Comparison of ENCODE assay signal across 11 mouse cellular contexts in genomic region chr14:25468891-25469529, GRCm38 (mm10). TPM values are rescaled to one million over a fixed set of nuclear protein-coding genes. Genes with fewer than 3 reads are reported as not detected.
DNase-seq lines count a peak whose midpoint lies in the region; ATAC-seq and TF ChIP-seq lines count a peak whose summit lies in the region.
"Had no signal": no experiment of that assay in that cellular context is flagged by ENCODE, and none has a peak within 500 bp of the region (broad histone marks: within the 10 kb centered on the region; RNA-seq: fewer than 3 reads in every experiment).

No protein-coding gene starts in this region.

- H3K4me2 ChIP-seq in heart, embryonic 12.5 days, result no peak overlapping the region
- H3K4me2 ChIP-seq in lung, embryonic 14.5 days, result no peak overlapping the region
- no peak overlapping the region for H3K4me2 ChIP-seq in limb, embryonic 12.5 days
- H3K4me2 ChIP-seq: stomach, embryonic 15.5 days had no signal

- no peak for TF ChIP-seq CTCF in lung, embryonic 14.5 days (IDR thresholded peaks at IDR 0.05; ENCODE audit: low read depth)

- no peaks in the 10 kb centered on the region for H3K27me3 ChIP-seq in heart, embryonic 12.5 days (replicated peaks)
- H3K27me3 ChIP-seq in lung, embryonic 14.5 days (ENCODE audit: insufficient read depth, low read length), result no peaks in the 10 kb centered on the region
- no peaks in the 10 kb centered on the region for H3K27me3 ChIP-seq in limb, embryonic 12.5 days
- H3K27me3 ChIP-seq: stomach, embryonic 15.5 days had no signal

- intact Hi-C loops in heart, postnatal 10 days (cut with DNase I), result no loop called here

- peak overlapping the region; percentile 89 for H3K27ac ChIP-seq in heart, embryonic 12.5 days (ENCODE audit: poor library complexity, severe bottlenecking)
- H3K27ac ChIP-seq in lung, embryonic 14.5 days (ENCODE audit: low read depth), result 0 out of 2 replicates have a peak overlapping the region, but pooled peaks have one; percentile 36
- H3K27ac ChIP-seq in limb, embryonic 12.5 days, result peak overlapping the region; percentile 53; the same call in 1 of the 2 replicates
- H3K27ac ChIP-seq: stomach, embryonic 15.5 days had no signal

- no peak for DNase-seq in heart, postnatal 10 days
- DNase-seq in lung, embryonic 14.5 days, result no peak
- no peak for DNase-seq in lung, postnatal 14 days
- peak; percentile 45 to 50 for DNase-seq in cerebellum, postnatal 25 days
- no peak for DNase-seq in urinary bladder, postnatal 14 days (ENCODE audit: low spot score)
- DNase-seq in adrenal gland, adult 18-20 months (ENCODE audit: low spot score in 2 of 2), result no peak

- H3K9me3 ChIP-seq in heart, embryonic 12.5 days (replicated peaks), result no peaks in the 10 kb centered on the region
- no peaks in the 10 kb centered on the region for H3K9me3 ChIP-seq in lung, embryonic 14.5 days (ENCODE audit: low read depth, low read length)
- no peaks in the 10 kb centered on the region for H3K9me3 ChIP-seq in limb, embryonic 12.5 days
- H3K9me3 ChIP-seq: stomach, embryonic 15.5 days had no signal

- no peak for ATAC-seq in heart, embryonic 12.5 days (ENCODE audit: insufficient number of reproducible peaks, low FRiP score)
- no peak for ATAC-seq in lung, embryonic 14.5 days (ENCODE audit: insufficient read depth)
- ATAC-seq in limb, embryonic 12.5 days (ENCODE audit: insufficient number of reproducible peaks, insufficient read depth, low FRiP score, low TSS enrichment, low read depth), result no peak

- 76% methylated on average over 7 of the region's 7 CpGs for WGBS in heart, embryonic 12.5 days
- 73% methylated on average over 7 of the region's 7 CpGs for WGBS in lung, embryonic 14.5 days
- 68% methylated on average over 7 of the region's 7 CpGs for WGBS in limb, embryonic 12.5 days

- peaks cover 100% of the 10 kb centered on the region for H3K4me1 ChIP-seq in heart, embryonic 12.5 days (replicated peaks)
- H3K4me1 ChIP-seq in lung, embryonic 14.5 days (ENCODE audit: insufficient read depth), result peaks cover 52% of the 10 kb centered on the region
- peaks cover 100% of the 10 kb centered on the region for H3K4me1 ChIP-seq in limb, embryonic 12.5 days (replicated peaks)

- no peaks in the 10 kb centered on the region for H3K36me3 ChIP-seq in heart, embryonic 12.5 days
- no peaks in the 10 kb centered on the region for H3K36me3 ChIP-seq in lung, embryonic 14.5 days (ENCODE audit: insufficient read depth)
- peaks cover 6% of the 10 kb centered on the region; the same call in 1 of the 2 replicates for H3K36me3 ChIP-seq in limb, embryonic 12.5 days
- H3K36me3 ChIP-seq: G1E; stomach, embryonic 15.5 days had no signal

- peak overlapping the region; percentile 31 for H3K9ac ChIP-seq in heart, embryonic 12.5 days
- H3K9ac ChIP-seq in lung, embryonic 14.5 days, result no peak overlapping the region; the same call in 1 of the 2 replicates
- 0 out of 2 replicates have a peak overlapping the region, but pooled peaks have one; percentile 37 for H3K9ac ChIP-seq in limb, embryonic 12.5 days (replicated peaks)
- H3K9ac ChIP-seq: stomach, embryonic 15.5 days had no signal

- no peak overlapping the region for H3K4me3 ChIP-seq in heart, embryonic 12.5 days
- no peak overlapping the region for H3K4me3 ChIP-seq in lung, embryonic 14.5 days (ENCODE audit: low read depth, low read length)
- H3K4me3 ChIP-seq in limb, embryonic 12.5 days (replicated peaks), result no peak overlapping the region
- H3K4me3 ChIP-seq: erythroblast, embryonic 14.5 days; stomach, embryonic 15.5 days had no signal

RNA-seq across cellular contexts. Expression of gene Zmiz1, which starts 10.0 kb away (rescaled TPM):
- polyA plus RNA-seq in heart, embryonic 12.5 days (2016; fragmentation: Nextera tagmentation; extraction: Ambion mirVana), result 34.2 and 41.4 TPM in 2 replicates
- 10 to 100 TPM; 70.9 to 72.0 TPM for total RNA-seq in heart, postnatal 10 days (2021)
- polyA plus RNA-seq in lung, embryonic 14.5 days (2014; fragmentation: Nextera tagmentation; extraction: Ambion mirVana), result 33.5 TPM in 2 replicates
- polyA plus RNA-seq in limb, embryonic 12.5 days (2016; fragmentation: Nextera tagmentation; extraction: Ambion mirVana), result 53.4 and 57.1 TPM in 2 replicates
- 100 to 1,000 TPM in 1 of 2 experiments, 10 to 100 TPM in 1; 89.1 to 116 TPM for total RNA-seq in adrenal gland, adult 18-20 months (2021)

Comparison
In these comparisons a context has a peak if more than half of its experiments do, and no peak if none do; other contexts are left out.
1. H3K27ac ChIP-seq: peak in every context shown above with its lines; median percentile 89 in heart, embryonic 12.5 days; 53 in limb, embryonic 12.5 days; 36 in lung, embryonic 14.5 days.
2. DNase-seq: peak in cerebellum, postnatal 25 days (2 of 2); none in heart, postnatal 10 days (0 of 2), lung, embryonic 14.5 days (single experiment), lung, postnatal 14 days (single experiment), urinary bladder, postnatal 14 days (single experiment) and adrenal gland, adult 18-20 months (0 of 2).